Comparison of ENCODE assay signal across 9 mouse cellular contexts in genomic region chr16:74409548-74409947, GRCm38 (mm10). TPM values are rescaled to one million over a fixed set of nuclear protein-coding genes. Genes with fewer than 3 reads are reported as not detected.
DNase-seq lines count a peak whose midpoint lies in the region; ATAC-seq and TF ChIP-seq lines count a peak whose summit lies in the region.
"Had no signal": no experiment of that assay in that cellular context is flagged by ENCODE, and none has a peak within 500 bp of the region (broad histone marks: within the 10 kb centered on the region; RNA-seq: fewer than 3 reads in every experiment).

No protein-coding gene starts in this region.

- 0 out of 2 replicates have a peak, but pooled peaks cover 7% of the 10 kb centered on the region for H3K27me3 ChIP-seq in heart, embryonic 12.5 days (replicated peaks)
- H3K27me3 ChIP-seq in hindbrain, embryonic 13.5 days: 0 out of 2 replicates have a peak, but pooled peaks cover 2% of the 10 kb centered on the region
- H3K27me3 ChIP-seq in midbrain, embryonic 12.5 days: peaks cover 7% of the 10 kb centered on the region; the same call in 1 of the 2 replicates

- no peak overlapping the region for H3K27ac ChIP-seq in heart, embryonic 12.5 days (ENCODE audit: poor library complexity, severe bottlenecking)
- peak overlapping the region; percentile 69 for H3K27ac ChIP-seq in hindbrain, embryonic 13.5 days
- no peak overlapping the region for H3K27ac ChIP-seq in midbrain, embryonic 12.5 days (replicated peaks)
- H3K27ac ChIP-seq: macrophage had no signal

- TF ChIP-seq POLR2A in brain, embryonic 14.5 days (IDR thresholded peaks at IDR 0.05; ENCODE audit: borderline replicate concordance, extremely low read depth, insufficient read depth, insufficient read length, poor library complexity, severe bottlenecking): no peak

- WGBS in heart, embryonic 12.5 days: 71% methylated on average over 4 of the region's 4 CpGs
- 61% methylated on average over 4 of the region's 4 CpGs for WGBS in hindbrain, embryonic 13.5 days
- 77% methylated on average over 4 of the region's 4 CpGs for WGBS in midbrain, embryonic 12.5 days

- 0 out of 2 replicates have a peak, but pooled peaks cover 11% of the 10 kb centered on the region for H3K4me1 ChIP-seq in heart, embryonic 12.5 days (replicated peaks)
- peaks cover 10% of the 10 kb centered on the region; the same call in 1 of the 2 replicates for H3K4me1 ChIP-seq in hindbrain, embryonic 13.5 days (replicated peaks)
- H3K4me1 ChIP-seq in midbrain, embryonic 12.5 days: peaks cover 14% of the 10 kb centered on the region; the same call in 1 of the 2 replicates

- H3K4me2 ChIP-seq in heart, embryonic 12.5 days: peak overlapping the region; percentile 46
- peak overlapping the region; percentile 91 for H3K4me2 ChIP-seq in hindbrain, embryonic 13.5 days
- H3K4me2 ChIP-seq in midbrain, embryonic 12.5 days (replicated peaks): peak overlapping the region; percentile 68

- H3K36me3 ChIP-seq in heart, embryonic 12.5 days: no peaks in the 10 kb centered on the region
- no peaks in the 10 kb centered on the region for H3K36me3 ChIP-seq in hindbrain, embryonic 13.5 days
- no peaks in the 10 kb centered on the region for H3K36me3 ChIP-seq in midbrain, embryonic 12.5 days

- H3K4me3 ChIP-seq in heart, embryonic 12.5 days: peak overlapping the region; percentile 35
- peak overlapping the region; percentile 75 for H3K4me3 ChIP-seq in hindbrain, embryonic 13.5 days
- H3K4me3 ChIP-seq in midbrain, embryonic 12.5 days: peak overlapping the region; percentile 58

- DNase-seq in heart, adult 18-20 months: no peak
- DNase-seq in brain, embryonic 14.5 days (ENCODE audit: low read depth): peak; percentile 72
- no peak for DNase-seq in adrenal gland, postnatal 14 days
- DNase-seq in adrenal gland, postnatal 10 days: no peak
- DNase-seq in layer of hippocampus, postnatal 25 days (ENCODE audit: extremely low spot score in 1 of 2, low spot score in 1 of 2): no peak

- no peaks in the 10 kb centered on the region for H3K9me3 ChIP-seq in heart, embryonic 12.5 days (replicated peaks)
- no peaks in the 10 kb centered on the region for H3K9me3 ChIP-seq in hindbrain, embryonic 13.5 days
- no peaks in the 10 kb centered on the region for H3K9me3 ChIP-seq in midbrain, embryonic 12.5 days

- no peak for TF ChIP-seq CTCF in brain, embryonic 14.5 days (IDR thresholded peaks at IDR 0.05; ENCODE audit: borderline replicate concordance, extremely low read depth, insufficient read depth, insufficient read length)

- ATAC-seq in heart, embryonic 12.5 days (ENCODE audit: insufficient number of reproducible peaks, low FRiP score): no peak
- no peak for ATAC-seq in hindbrain, embryonic 13.5 days (ENCODE audit: low FRiP score)
- no peak for ATAC-seq in midbrain, embryonic 12.5 days (ENCODE audit: low FRiP score, low read depth)

- H3K9ac ChIP-seq in heart, embryonic 12.5 days: no peak overlapping the region
- peak overlapping the region; percentile 86 for H3K9ac ChIP-seq in hindbrain, embryonic 13.5 days
- peak overlapping the region; percentile 68 for H3K9ac ChIP-seq in midbrain, embryonic 12.5 days (replicated peaks)

RNA-seq across cellular contexts. Expression of gene Robo2, which starts 2.1 kb away (rescaled TPM):
- polyA plus RNA-seq in heart, embryonic 12.5 days (2016; fragmentation: Nextera tagmentation; extraction: Ambion mirVana): 16.7 and 17.6 TPM in 2 replicates
- 1 to 10 TPM; 1.1 to 1.4 TPM for total RNA-seq in heart, adult 18-20 months (2021)
- polyA plus RNA-seq in brain, embryonic 14.5 days (2012; rRNA removed): 66.8 and 101 TPM in 2 replicates
- 101 and 106 TPM in 2 replicates for polyA plus RNA-seq in hindbrain, embryonic 13.5 days (2015; fragmentation: Nextera tagmentation; extraction: Ambion mirVana)
- 60.7 and 61.0 TPM in 2 replicates for polyA plus RNA-seq in midbrain, embryonic 12.5 days (2016; fragmentation: Nextera tagmentation; extraction: Ambion mirVana)
- 5.8 and 9.3 TPM in 2 replicates for total RNA-seq in adrenal gland, postnatal 14 days (2021)
- total RNA-seq in adrenal gland, postnatal 10 days (2021): 1 to 10 TPM; 5.1 to 7.6 TPM
- total RNA-seq in layer of hippocampus, postnatal 25 days (2021): 100 to 1,000 TPM; 111 to 113 TPM

Comparison
In these comparisons a context has a peak if more than half of its experiments do, and no peak if none do; other contexts are left out.
1. RNA of gene Robo2, which starts 2.1 kb away (total RNA-seq): 111 to 113 TPM in layer of hippocampus, postnatal 25 days; 5.8 to 9.3 TPM in adrenal gland, postnatal 14 days, 5.1 to 7.6 TPM in adrenal gland, postnatal 10 days and 1.1 to 1.4 TPM in heart, adult 18-20 months; every median in the first group is over 10 times any median in the second.
2. Peak in every context shown above with its lines, with median percentiles within 50 percentile points of each other: H3K4me2 ChIP-seq and H3K4me3 ChIP-seq.